Mouse (Mus musculus) heart, adult 18-20 months (tissue): ENCODE results near the gene Hspa8. TPM values are rescaled to one million over a fixed set of nuclear protein-coding genes. Genes with fewer than 3 reads are reported as not detected.
"Not testable (repeated sequence)": the region's sequence is repeated elsewhere in the genome, so short reads cannot be mapped to it uniquely, and the experiment has no call there.

Experiments
- DNase-seq, 2 experiments: peaks; one replicate each; pipeline ENCODE4 v3.0.0; 2021 to 2022; ENCODE audit warnings: mixed read lengths in 1 of 2
- total RNA-seq, 2 experiments: library from RNA; stranded (reverse); gene quantifications; 2 replicates each; pipeline ENCODE4 v1.2.3; 2021

Gene Hspa8
- total RNA-seq, 2 experiments from 2014 or later = 1,743 to 1,808 TPM

DNA sequence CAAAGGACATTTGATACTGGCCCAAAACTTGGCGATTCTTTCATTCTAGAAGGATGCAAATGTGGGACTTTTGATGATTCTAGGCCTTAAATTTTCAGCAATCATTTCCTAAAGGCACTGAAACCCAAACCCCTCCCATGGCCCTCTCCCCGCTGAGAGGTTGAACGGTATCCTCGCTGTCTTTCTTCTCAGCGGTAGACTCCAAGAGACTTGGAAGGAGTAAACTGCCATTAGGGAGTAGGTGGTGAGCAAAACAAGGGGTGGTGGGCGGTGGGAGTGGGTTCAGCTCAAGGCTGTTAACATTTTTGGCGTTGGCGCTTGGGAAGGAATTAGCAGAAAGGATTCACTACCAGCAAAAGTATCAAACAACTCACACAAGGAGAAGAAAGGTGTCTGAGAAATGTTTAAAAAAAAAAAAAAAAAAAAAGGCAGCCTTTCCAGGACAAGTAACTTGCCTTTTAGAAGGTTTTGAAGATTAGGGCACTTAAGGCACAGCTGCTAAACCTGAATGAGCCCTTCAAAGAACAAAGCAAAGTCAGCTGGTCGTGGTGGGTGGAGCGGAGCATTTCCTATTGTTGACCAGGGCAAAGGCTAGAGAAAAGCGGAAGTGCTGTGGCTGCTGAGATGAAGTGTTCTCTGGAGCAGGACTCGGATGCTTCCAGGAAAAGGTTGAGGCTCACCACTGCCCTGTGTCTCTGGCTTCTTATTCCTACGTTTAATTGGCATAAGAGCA is 17.0 kb upstream of the Hspa8 start:
- peak; percentile 75 to 92 for DNase-seq

DNA sequence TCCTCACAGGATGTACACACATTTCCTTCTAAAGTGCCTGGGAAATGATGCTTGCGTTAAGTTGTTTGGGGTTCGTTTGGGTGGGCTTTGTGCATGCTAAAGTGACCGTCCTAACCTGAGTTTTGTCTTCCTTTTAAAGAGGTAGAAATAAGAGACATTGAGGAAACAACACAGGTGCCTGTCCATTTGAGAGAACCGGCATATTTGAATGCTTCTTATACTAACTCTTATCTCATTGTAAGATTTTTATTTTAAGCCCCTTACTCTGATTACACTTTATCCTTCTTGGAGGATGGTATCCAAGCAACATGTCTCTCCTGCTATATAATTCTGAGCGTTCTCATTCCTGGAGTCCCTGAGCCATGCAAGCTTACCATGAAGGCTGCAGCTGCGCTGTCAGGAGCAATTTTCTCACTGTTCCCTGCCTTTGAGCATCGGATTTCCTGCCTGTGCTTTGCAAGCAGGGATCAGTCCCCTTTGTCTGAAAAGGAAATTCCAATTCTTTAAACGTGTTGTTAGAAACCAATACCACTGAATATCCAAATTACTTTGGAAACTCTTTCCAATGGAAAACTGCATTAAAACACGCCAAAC is 16.3 kb upstream of the Hspa8 start:
- no peak for DNase-seq

- DNase-seq = no peak
These were observed 15.3 kb upstream of the Hspa8 start for GRCm38 (mm10) chr9:40785452-40785851.

- not testable (repeated sequence) for DNase-seq
These were observed 14.0 kb upstream of the Hspa8 start for GRCm38 (mm10) chr9:40786820-40787219.

- no peak for DNase-seq
These were observed 8.7 kb upstream of the Hspa8 start for GRCm38 (mm10) chr9:40791864-40792633.

- DNase-seq = no peak
These were observed 7.2 kb upstream of the Hspa8 start for GRCm38 (mm10) chr9:40793581-40793980.

DNA sequence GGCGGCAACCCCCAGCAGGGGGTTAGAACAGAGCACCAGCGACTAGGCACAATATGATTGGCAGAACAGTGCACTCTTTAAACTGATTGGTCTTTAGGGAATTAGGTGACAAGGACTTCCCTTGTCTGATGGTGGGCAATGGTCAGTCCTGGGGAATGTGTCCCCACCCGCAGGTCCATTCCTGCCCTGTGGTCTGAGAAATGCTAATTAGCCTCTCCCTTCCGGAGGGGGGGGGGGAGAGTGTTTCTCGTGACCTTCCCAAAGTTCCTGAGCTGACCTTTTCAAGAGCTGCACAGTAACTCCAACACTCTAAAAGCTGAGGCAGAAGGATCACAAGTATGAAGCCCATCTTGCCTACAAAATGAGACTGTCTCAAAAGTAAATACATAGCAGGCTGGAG is 6.5 kb upstream of the Hspa8 start:
- DNase-seq = no peak

DNA sequence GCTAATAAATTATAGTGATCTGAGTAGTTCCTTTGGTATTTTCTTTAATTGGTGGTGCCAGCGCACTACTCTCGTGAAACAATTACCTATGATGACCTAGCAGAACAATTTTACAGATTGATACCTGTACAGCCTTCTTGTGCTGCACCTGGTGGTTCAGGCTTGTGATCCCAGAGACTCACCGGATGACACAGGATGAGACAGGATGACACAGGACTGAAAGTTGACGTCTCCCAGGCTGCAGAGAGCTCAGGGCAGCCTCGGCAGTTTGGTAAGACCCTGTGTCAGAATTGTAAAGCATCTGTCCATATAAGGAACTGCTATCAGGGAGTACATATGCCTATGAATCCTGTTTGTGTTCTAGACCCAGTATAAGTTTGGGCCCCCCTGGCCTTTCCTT is 5.9 kb upstream of the Hspa8 start:
- no peak for DNase-seq

DNA sequence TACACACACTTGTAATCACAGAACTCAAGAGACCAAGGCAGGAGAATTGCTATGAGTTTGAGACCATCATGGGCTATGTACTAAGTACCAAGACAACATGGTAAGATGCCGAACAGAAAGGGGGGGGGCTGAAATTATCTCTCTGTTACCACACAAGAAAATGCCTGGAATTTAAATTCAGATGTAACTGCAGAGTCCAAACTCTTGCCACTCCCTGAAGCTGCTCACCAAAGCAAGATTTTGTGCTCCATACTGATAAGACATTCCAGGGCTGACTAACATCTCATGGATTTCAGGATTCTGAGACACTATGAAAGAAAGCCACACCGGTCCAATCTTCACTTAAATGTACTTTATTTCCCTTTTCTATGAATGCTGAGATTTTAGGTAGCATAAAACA is 5.2 kb upstream of the Hspa8 start:
- no peak for DNase-seq

GRCm38 (mm10) chr9:40796054-40796453 is 4.7 kb upstream of the Hspa8 start:
- DNase-seq = no peak

DNA sequence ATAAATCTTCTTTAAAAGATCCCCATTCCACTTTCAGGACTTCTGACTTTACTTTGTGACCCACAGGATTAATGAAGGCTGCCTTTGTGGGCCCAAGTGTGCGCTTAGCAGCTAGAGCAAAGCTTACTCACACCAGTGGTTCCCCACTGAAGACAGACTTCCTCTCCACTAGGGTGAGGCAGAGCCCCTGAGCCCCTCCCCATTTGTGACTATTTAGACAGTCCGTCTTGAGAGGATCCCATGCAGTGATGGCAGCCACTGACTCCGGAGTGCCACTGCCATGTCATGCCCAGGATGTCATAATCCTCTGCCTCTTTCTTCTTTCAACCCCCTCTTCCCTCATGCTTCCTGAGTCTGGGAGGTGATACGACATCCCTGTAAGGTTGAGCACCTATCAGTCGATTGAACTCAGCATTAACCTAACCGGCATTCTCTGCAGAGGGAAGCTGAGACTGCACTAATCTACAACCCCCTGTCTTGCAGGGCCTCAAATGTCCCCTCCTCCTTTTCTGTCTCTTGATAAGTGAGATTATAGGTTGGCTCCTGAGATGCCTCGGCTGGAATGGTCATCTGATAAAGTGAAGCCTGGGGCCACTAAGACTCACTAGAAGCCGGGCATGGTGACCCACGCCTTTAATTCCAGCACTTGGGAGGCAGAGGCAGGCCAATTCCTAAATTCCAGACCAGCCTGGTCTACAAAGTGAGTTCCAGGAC is 2.4 kb upstream of the Hspa8 start:
- no peak for DNase-seq

DNA sequence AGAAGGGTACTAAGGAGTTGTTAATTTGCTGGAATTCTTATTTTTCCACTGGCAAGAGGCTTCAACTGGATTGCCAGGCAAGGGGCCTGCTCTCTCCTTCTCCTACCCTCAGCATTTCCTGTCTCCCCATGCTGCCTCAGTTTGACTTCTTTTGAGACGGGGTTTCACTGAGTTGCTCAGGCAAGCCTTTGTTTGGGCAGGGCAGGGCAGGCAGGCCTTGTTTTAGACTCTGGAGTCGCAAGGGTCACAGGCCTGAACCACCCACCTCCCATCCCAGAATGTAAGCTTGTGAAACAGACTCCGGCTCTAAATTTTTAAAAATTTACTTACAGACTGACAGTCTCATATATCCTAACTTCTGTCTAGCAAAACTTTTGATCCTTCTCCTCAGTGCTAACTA is 1.7 kb upstream of the Hspa8 start:
- peak in 1 of 2 experiments; percentile 46 for DNase-seq

DNA sequence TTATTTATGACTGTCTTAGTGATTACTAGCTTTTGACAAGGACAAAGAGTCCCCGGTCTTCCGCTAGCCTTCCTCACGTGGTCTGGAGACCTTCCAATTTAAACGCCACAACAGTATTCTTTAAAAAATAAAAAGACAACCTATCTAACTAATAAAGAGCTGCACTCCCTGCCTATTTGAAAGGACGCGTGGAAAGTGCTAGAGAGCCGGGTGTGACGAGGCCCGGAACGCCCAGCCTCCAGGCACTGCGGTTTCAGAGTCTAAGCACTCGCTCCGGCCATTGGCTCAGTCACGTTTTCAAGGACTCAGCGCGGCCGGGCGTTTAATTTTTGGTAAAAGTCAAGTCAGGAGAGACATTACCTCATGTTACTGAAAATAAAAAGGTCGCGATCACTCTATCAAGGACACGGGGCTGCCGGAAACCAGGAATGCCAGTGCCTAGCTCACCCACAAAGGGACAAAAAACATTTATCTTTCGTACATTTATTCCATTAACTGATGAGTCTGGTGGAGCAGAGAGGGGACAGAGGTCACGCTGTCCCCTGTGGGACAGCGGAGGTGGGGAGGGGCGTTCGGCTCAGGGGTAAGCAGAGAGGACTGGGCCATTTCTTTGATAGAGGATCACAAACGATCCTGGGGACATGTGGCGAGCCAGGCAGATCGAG is 815 bp upstream of the Hspa8 start:
- peak; percentile 90 to 91 for DNase-seq

DNA sequence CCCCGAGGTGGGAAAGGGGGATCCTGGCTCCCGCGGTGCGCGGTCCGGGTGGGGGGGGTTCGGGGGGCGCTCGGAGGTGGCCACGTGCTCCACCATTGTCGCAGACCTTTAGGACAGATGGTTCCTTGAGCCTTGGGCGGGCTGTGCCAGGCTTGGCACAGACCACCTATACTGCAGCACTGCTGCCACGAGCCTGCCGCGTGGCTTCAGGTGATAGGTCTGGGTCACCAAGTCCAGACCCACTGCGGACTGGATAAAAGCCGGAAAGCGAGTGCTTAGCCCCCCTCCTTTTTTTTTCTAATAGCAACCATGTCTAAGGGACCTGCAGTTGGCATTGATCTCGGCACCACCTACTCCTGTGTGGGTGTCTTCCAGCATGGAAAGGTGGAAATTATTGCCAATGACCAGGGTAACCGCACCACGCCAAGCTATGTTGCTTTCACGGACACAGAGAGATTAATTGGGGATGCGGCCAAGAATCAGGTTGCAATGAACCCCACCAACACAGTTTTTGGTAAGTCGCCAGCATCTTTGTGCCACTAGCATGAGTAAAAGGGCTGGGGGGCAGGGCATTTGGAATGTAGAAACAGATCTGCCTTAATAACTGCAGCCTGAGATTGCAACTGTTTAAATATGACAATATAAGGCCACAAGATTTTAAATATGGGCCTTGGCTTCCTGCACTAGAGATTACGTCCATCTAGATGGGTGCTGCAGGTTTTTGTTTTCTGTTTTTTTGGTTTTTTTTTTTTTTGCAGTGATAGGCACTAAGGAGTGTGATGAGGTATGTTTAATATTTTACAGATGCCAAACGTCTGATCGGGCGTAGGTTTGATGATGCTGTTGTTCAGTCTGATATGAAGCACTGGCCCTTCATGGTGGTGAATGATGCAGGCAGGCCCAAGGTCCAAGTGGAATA is 1.1 kb downstream of the Hspa8 start:
- peak; percentile 54 to 65 for DNase-seq

DNA sequence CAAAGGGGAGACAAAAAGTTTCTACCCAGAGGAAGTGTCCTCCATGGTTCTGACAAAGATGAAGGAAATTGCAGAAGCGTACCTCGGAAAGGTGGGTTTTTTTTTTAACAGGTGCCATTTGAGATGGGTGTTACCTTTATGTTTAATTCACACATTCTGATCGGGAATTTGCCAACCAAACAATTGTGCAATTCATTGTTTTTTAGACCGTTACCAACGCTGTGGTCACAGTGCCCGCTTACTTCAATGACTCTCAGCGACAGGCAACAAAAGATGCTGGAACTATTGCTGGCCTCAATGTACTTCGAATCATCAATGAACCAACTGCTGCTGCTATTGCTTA is 1.7 kb downstream of the Hspa8 start:
- DNase-seq = not testable (repeated sequence)

DNA sequence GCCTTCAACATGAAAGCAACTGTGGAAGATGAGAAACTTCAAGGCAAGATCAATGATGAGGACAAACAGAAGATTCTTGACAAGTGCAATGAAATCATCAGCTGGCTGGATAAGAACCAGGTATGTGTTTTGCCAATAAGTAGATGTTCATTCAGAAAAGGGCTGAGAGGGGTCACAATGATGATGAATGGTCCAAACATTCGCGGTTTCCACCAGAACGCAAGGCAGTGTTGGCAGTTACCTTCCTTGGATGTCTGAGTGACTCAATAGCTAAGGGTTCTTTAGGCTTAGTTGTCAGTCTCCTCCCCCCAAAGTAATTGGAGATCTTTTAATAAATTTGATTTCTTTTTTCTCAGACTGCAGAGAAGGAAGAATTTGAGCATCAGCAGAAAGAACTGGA is 3.8 kb downstream of the Hspa8 start:
- DNase-seq = not testable (repeated sequence)

DNA sequence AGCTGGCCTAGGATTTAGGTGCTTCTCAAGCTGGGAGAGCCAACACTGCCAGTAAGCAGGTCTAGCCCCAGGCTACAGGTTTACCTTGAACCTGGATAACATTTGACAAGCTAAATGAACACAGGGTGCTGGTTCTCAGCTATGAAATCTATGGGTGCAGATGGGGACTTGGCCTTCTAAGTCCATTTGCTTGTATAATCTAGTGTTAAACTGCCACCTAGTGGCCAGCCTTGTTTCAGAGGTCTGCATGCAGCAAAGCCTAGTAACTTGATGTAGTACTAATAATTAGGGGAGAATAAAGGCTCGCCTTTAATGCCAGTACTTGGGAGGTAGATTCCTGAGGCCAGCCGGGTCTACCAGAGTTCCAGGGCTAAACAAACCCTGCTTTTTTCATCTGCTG is 4.5 kb downstream of the Hspa8 start:
- DNase-seq = peak; percentile 73 to 84

DNA sequence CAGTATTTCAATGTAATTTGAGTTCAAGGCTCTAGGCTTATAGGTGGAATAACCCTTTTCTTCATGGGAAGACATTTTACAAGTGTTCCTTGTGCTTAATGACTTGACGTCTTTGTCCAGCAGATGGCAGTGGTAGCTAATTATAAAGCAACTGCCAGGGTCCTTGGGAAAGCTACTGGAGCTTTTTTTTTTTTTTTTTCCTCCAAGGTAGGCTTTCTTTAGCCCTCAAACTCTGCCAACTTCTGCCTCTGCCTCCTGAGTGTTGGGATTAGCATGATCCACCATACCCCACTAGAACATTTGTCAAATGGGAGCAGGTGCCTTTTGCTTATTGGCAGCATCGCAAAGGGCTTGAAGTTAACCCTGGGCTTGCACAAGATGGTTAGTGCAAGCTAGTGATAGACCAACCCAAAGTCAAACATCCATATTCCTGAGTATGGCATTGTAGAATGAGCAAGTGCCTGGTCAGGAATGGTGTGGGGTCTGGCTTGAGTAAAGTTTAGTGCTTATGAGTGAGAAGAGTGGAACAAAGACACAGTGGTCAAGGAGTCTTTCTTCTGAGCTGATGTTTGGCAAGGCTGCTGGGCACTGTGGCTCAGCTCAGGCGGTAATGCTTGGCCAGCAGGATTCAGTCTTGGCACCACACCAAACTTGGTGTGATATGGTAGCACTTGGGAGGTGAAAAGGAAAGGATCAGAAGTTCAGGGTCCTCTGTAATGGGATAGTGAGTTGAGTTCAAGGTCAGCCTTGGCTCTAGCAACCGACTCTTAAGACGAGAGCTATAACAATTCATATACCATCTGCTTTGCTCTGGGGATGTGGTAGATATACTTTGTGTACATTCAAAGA is 5.9 kb downstream of the Hspa8 start:
- DNase-seq = peak; percentile 56 to 60

GRCm38 (mm10) chr9:40807289-40807920 is 6.6 kb downstream of the Hspa8 start:
- peak; percentile 59 to 72 for DNase-seq
